Mouse (Mus musculus): Measurements from ENCODE around the gene Chn2.

- TF ChIP-seq CTCF (IDR thresholded peaks at IDR 0.05; ENCODE audit: low read depth, low read length) (no peak), POLR2A (IDR thresholded peaks at IDR 0.05; ENCODE audit: insufficient read depth, low read length) (no peak), EP300 (IDR thresholded peaks at IDR 0.05; ENCODE audit: insufficient read depth, low read depth, low read length) (no peak)
Observed at GRCm38 (mm10) chr6:54023846-54024245, 15.5 kb upstream of the Chn2 start.
